Mouse (Mus musculus) CD4-positive naive resting alpha-beta T cell, adult 57 days (primary cell): ENCODE data around the gene Actr3. TPM values are rescaled to one million over a fixed set of nuclear protein-coding genes. Genes with fewer than 3 reads are reported as not detected.

Experiments
- total RNA-seq: library from RNA; stranded (reverse); gene quantifications from one replicate; pipeline ENCODE4 v1.2.4, GENCODE M21; 2023

Gene Actr3
- 529 TPM for total RNA-seq

DNA sequence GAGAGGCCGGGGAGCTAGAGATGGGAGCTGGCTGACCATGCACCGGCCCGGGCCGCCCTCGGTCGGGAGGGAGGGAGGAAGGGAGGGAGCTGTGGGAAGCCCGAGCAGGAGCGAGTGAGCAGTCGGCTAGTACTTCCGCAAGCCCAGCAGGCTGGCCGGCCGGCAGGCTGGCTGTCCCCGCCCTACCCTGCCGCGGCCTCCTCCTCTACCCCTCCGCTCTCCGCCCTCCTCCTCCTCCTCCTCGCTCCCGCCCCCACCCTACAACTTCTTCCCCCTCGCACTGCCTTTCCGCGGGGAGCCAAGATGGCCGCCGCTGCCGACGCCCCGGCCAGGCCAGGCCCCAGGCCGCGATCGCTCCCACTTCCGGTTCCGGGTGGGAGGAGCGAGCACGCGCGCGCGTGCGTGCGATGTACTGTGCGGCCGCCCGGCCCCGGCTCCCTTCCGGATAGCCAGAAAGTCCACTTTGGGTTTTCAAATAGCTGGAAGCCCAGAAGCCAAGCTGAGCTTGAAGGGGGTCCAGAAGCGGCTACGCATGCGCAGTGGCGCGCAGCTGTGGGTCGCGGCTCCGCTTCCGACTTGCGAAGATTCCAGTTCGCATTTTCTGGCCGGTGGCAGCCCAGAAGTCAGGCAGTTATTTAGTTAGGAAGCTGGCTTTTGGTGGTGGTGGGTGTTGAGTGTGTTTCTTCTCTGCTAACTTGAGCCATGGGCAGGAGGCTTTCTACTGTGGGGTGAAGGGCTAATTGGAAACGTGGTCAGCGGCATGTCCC lies at the start of gene Actr3:
Gene Actr3 (minus strand): TSS at position 359 of the 767 bp plus-strand sequence.

Other genes with a start within 250 kb of the Actr3 start
- gene Slc35f5, start 124.9 kb upstream of the Actr3 start, total RNA-seq: 1.0 TPM
- not detected for gene Gpr39, start 241.3 kb upstream of the Actr3 start, total RNA-seq